Mouse (Mus musculus) liver, embryonic 14.5 days (tissue): ENCODE results near the gene Syk.

Source experiments
- CTCF ChIP-seq: IDR thresholded peaks from 2 replicates; pipeline ENCODE4 v1.5.1; 2016; ENCODE audit warnings: antibody characterized with exemption, low read depth, control low read depth
- EP300 ChIP-seq: IDR thresholded peaks from 2 replicates; pipeline ENCODE4 v1.6.1; 2016; ENCODE audit warnings: antibody characterized with exemption, low read depth

DNA sequence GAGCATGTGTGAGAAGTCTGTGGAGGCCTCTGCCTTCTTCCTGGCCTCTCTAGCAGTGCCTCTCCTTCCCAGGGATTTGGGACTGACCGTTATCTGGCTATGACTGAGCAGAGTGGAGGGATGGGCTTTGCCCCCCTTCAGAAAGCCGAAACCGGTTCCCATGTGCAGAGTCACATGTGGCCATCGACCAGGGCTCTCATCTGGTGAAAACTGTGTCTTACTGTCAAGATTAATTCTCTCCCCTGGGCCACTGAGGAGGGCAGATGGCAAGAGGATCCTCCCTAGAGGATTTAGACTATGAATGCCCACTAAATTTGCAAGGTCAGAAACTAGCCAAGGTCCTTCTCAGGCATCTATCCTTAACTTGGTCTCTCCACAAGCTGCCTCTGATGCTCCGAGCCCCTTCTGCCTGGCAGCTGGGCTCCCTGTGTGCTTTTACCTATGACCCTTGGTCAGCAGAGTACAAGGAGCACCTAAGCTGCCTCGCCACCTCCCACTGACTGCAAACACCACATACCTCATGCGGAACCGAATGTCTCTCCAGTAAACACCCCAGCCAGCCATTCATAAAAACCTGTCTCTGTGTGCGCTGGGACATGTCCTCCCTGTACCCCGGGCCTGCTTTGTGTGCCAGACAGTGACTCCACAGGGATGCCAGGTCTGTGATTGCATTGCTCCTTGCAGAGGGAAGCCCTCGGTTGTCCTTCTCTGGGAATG is 65.2 kb downstream of the Syk start:
- TF ChIP-seq CTCF (no peak), EP300 (no peak)
